Mouse (Mus musculus) lung, adult 2 months (tissue): Measurements from ENCODE around the gene Brca1.

Experiments used
- CTCF ChIP-seq: fragments of 200-500 bp; IDR thresholded peaks from 2 replicates; pipeline ENCODE4 v1.5.1; 2011; ENCODE audit warnings: mild to moderate bottlenecking, low read length, control low read depth; ENCODE audit not compliant: insufficient read depth
- POLR2A ChIP-seq: fragments of 200-500 bp; IDR thresholded peaks from 2 replicates; pipeline ENCODE4 v1.6.1; 2011; ENCODE audit warnings: low read depth, mild to moderate bottlenecking, control low read depth, low read length, borderline replicate concordance; ENCODE audit errors: extremely low read depth

DNA sequence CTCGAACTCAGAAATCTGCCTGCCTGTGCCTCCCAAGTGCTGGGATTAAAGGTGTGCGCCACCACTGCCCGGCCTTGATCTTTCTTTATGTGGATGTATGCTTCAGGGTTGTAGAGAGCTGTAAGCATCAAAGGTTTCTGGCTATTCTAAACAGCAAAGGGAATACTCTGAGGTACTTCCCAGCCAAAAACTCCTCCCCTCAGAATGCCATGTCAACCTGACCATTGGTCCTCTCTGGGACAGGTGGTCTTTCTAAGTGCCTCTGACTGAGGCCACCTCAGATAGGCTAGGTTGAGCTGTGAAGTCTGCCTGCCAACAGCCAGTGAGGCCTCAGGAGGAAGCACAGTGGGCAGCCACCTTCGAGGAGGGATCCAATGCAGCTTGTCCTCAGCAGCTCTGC lies 102.9 kb downstream of the Brca1 start:
- TF ChIP-seq POLR2A, result no peak
- no peak for TF ChIP-seq CTCF
